Mouse (Mus musculus): ENCODE results near the gene Kcna1. TPM values are rescaled to one million over a fixed set of nuclear protein-coding genes. Genes with fewer than 3 reads are reported as not detected.

Kcna1 gene
- total and polyA plus RNA-seq, 3 experiments: not detected

GRCm38 (mm10) chr6:126685135-126685534, 39.0 kb upstream of the Kcna1 start:
- H3K4me3 ChIP-seq (ENCODE audit: control insufficient read depth in 1 of 2, insufficient read depth in 1 of 2, low read depth in 2 of 2, low read length in 2 of 2): no peak overlapping the region
- no peak overlapping the region for H3K27ac ChIP-seq (ENCODE audit: control insufficient read depth, low read depth, low read length)
- H3K79me2 ChIP-seq (ENCODE audit: control insufficient read depth, insufficient read depth, low read length, poor library complexity): no peaks in the 10 kb centered on the region
- TF ChIP-seq MEF2A (IDR thresholded peaks at IDR 0.05; ENCODE audit: extremely low read depth, insufficient replicate concordance, low read depth, low read length, poor library complexity, severe bottlenecking) (no peak), CHD2 (IDR thresholded peaks at IDR 0.05; ENCODE audit: low read length) (no peak), KAT2A (conservative IDR thresholded peaks at IDR 0.05; ENCODE audit: low read depth, low read length) (no peak), SIN3A (IDR thresholded peaks at IDR 0.05; ENCODE audit: low read length) (no peak), CHD1 (IDR thresholded peaks at IDR 0.05; ENCODE audit: low read depth, low read length) (no peak), TBP (IDR thresholded peaks at IDR 0.05; ENCODE audit: low read depth, low read length) (no peak), POLR2AphosphoS5 (IDR thresholded peaks at IDR 0.05; ENCODE audit: borderline replicate concordance, low read depth, low read length) (no peak), ZMIZ1 (IDR thresholded peaks at IDR 0.05; ENCODE audit: low read depth, low read length) (no peak), HCFC1 (IDR thresholded peaks at IDR 0.05; ENCODE audit: low read depth, low read length) (no peak), E2F4 (IDR thresholded peaks at IDR 0.05; ENCODE audit: borderline replicate concordance, low read depth, low read length) (no peak), MAFK (IDR thresholded peaks at IDR 0.05; ENCODE audit: borderline replicate concordance, low read depth, low read length) (no peak), POLR2A (IDR thresholded peaks at IDR 0.05; ENCODE audit: control insufficient read depth in 1 of 2, insufficient read depth in 1 of 2, low read depth in 1 of 2, low read length in 2 of 2, poor library complexity in 1 of 2) (no peak), MAZ (IDR thresholded peaks at IDR 0.05; ENCODE audit: low read depth, low read length) (no peak), POLR2AphosphoS2 (IDR thresholded peaks at IDR 0.05; ENCODE audit: low read length) (no peak), ZKSCAN1 (IDR thresholded peaks at IDR 0.05; ENCODE audit: low read depth, low read length) (no peak), JUND (IDR thresholded peaks at IDR 0.05; ENCODE audit: low read depth, low read length) (no peak), UBTF (IDR thresholded peaks at IDR 0.05; ENCODE audit: borderline replicate concordance, insufficient read depth, low read depth, low read length) (no peak), GABPA (IDR thresholded peaks at IDR 0.05; ENCODE audit: low read depth, low read length) (no peak), MXI1 (IDR thresholded peaks at IDR 0.05; ENCODE audit: low read depth, low read length) (no peak), RCOR1 (IDR thresholded peaks at IDR 0.05; ENCODE audit: low read depth, low read length) (no peak)
- H3K9ac ChIP-seq (ENCODE audit: control insufficient read depth, low read depth, low read length, poor library complexity, severe bottlenecking): no peak overlapping the region
- H3K27me3 ChIP-seq (ENCODE audit: control insufficient read depth in 1 of 2, insufficient read depth in 2 of 2, low read length in 2 of 2): no peaks in the 10 kb centered on the region
- no peak for DNase-seq (ENCODE audit: low read depth, low spot score)
- no peaks in the 10 kb centered on the region for H3K4me1 ChIP-seq (ENCODE audit: control insufficient read depth in 1 of 2, insufficient read depth in 2 of 2, low read length in 2 of 2)
- no peaks in the 10 kb centered on the region for H3K36me3 ChIP-seq (ENCODE audit: control insufficient read depth in 1 of 2, insufficient read depth in 2 of 2, low read length in 2 of 2)
- no peaks in the 10 kb centered on the region for H3K9me3 ChIP-seq (replicated peaks; ENCODE audit: insufficient read depth, low read length)

DNA sequence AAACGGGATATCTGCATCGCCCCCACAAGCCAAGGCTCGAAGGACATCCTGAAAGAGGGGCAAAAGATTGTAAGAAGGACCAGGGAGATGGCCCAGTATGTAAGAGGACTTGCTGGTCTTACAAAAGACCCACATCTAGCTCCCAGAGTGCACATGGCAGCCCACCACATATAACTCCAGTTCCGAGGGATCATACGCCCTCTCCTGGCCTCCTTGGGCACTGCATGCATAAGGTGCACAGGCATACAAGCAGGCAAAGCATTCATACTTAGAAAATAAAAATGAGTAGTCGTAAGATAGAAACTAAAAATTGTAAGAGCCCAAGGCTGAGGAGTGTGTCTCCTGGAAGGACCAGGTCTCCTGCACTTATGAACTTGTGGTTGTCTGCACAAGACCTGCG, 32.8 kb upstream of the Kcna1 start:
- no peak for DNase-seq (ENCODE audit: low read depth, low spot score)
- H3K4me1 ChIP-seq (ENCODE audit: control insufficient read depth in 1 of 2, insufficient read depth in 2 of 2, low read length in 2 of 2): no peaks in the 10 kb centered on the region
- H3K9me3 ChIP-seq (replicated peaks; ENCODE audit: insufficient read depth, low read length): no peaks in the 10 kb centered on the region
- no peak overlapping the region for H3K27ac ChIP-seq (ENCODE audit: control insufficient read depth, low read depth, low read length)
- no peaks in the 10 kb centered on the region for H3K36me3 ChIP-seq (ENCODE audit: control insufficient read depth in 1 of 2, insufficient read depth in 2 of 2, low read length in 2 of 2)
- H3K79me2 ChIP-seq (ENCODE audit: control insufficient read depth, insufficient read depth, low read length, poor library complexity): no peaks in the 10 kb centered on the region
- H3K27me3 ChIP-seq (ENCODE audit: control insufficient read depth in 1 of 2, insufficient read depth in 2 of 2, low read length in 2 of 2): no peaks in the 10 kb centered on the region
- H3K4me3 ChIP-seq (ENCODE audit: control insufficient read depth in 1 of 2, insufficient read depth in 1 of 2, low read depth in 2 of 2, low read length in 2 of 2): no peak overlapping the region
- TF ChIP-seq CTCF (IDR thresholded peaks at IDR 0.05 in 2 of 3, conservative IDR thresholded peaks at IDR 0.05 in 1 of 3; ENCODE audit: control insufficient read depth in 1 of 3, insufficient read depth in 1 of 3, low read depth in 2 of 3, low read length in 3 of 3, poor library complexity in 1 of 3, severe bottlenecking in 1 of 3) (peak in 2 of 3 experiments; percentile 6 to 12; a peak in 1 of 6 replicates), GATA1 (IDR thresholded peaks at IDR 0.05; ENCODE audit: low read depth, low read length) (no peak)
- no peak overlapping the region for H3K9ac ChIP-seq (ENCODE audit: control insufficient read depth, low read depth, low read length, poor library complexity, severe bottlenecking)

All from MEL (cell line).